Mouse (Mus musculus) spleen, adult 2 months (tissue): ENCODE measurements at regions not wholly inside any gene's neighbourhood (a gene's known extent, or its start where the extent isn't known, plus 50 kb on each side); places are given as distances from the start of the nearest gene placed in this dataset.

Source experiments
- CTCF ChIP-seq: fragments of 200-500 bp; IDR thresholded peaks from 2 replicates; pipeline ENCODE4 v1.5.1; 2011; ENCODE audit warnings: mild to moderate bottlenecking, inconsistent platforms; ENCODE audit not compliant: insufficient read depth, insufficient read length, insufficient replicate concordance; ENCODE audit errors: extremely low read depth
- POLR2A ChIP-seq: fragments of 200-500 bp; IDR thresholded peaks from 2 replicates; pipeline ENCODE4 v1.6.1; 2011; ENCODE audit warnings: low read depth, low read length, inconsistent platforms

DNA sequence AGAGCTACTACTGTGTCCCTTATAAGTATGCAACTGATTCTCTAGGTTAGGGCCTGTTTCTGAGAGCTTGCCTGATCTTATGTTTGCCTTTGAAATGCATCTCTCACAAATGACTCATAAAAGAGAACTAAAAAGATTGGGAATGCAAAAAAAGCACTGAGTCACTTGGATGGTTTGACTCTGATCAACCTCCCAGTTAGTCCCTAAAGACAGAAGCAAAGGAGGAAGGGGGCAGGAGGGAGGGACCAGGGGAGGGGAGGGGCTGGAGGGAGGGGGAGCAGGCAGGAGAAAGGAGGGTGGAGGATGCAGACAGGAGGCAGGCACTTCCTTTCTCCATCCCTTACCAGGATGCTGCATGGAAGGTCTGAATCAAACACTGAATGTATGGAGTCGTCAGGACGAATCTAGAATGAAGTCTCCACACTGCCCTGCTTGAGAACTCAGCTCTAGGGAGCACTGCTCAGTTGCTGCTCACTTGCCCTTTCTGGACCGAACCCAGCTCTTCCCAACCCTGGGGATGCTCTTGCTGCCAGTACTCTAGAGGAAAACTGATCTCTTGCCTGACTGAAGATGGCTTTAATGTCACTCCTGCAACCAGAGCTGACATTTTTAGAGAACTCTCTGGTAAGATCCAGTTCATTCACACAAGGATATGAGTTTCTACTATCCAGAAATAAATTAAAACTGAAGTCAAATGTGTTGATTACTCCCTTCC, 201.7 kb downstream of the Hlx start:
- TF ChIP-seq POLR2A (no peak), CTCF (no peak)
